Mouse (Mus musculus) ES-Bruce4 (cell line): ENCODE measurements at regions not wholly inside any gene's neighbourhood (a gene's known extent, or its start where the extent isn't known, plus 50 kb on each side); places are given as distances from the start of the nearest gene placed in this dataset.

ENCODE experiments used
- EP300 ChIP-seq: IDR thresholded peaks from 2 replicates; pipeline ENCODE4 v1.6.1; 2011; ENCODE audit warnings: low read depth, low read length; ENCODE audit not compliant: insufficient read depth
- POLR2A ChIP-seq: IDR thresholded peaks from one replicate; pipeline ENCODE4 v1.8.1; 2011; ENCODE audit warnings: low read length; ENCODE audit not compliant: insufficient read depth

- TF ChIP-seq EP300 = no peak
- TF ChIP-seq POLR2A = no peak
Measured at GRCm38 (mm10) chr7:95799022-95799421, 372.0 kb upstream of the Tenm4 start.
